Mouse (Mus musculus) liver, embryonic 15.5 days (tissue): Measurements from ENCODE around the gene Fnbp1. TPM values are rescaled to one million over a fixed set of nuclear protein-coding genes. Genes with fewer than 3 reads are reported as not detected.

ENCODE experiments used
- ATAC-seq: fragments of 200-750 bp; cut with Nextera tagmentation; 2 replicates; pipeline ENCODE4 v1.8.0; 2017; ENCODE audit warnings: moderate number of reproducible peaks, mild to moderate bottlenecking, moderate library complexity; ENCODE audit not compliant: insufficient read depth
- H3K27ac ChIP-seq: fragments of 300-500 bp; sonication (generic); replicated peaks from 2 replicates; pipeline ENCODE4 v1.5.1; 2015; ENCODE audit warnings: mild to moderate bottlenecking, inconsistent platforms
- H3K27me3 ChIP-seq: fragments of 300-500 bp; sonication (generic); 2 replicates; pipeline ENCODE4 v1.6.1; 2015; ENCODE audit warnings: mild to moderate bottlenecking, inconsistent platforms
- H3K36me3 ChIP-seq: fragments of 300-500 bp; sonication (generic); replicated peaks from 2 replicates; pipeline ENCODE4 v1.6.1; 2015; ENCODE audit warnings: moderate library complexity, mild to moderate bottlenecking, inconsistent platforms
- H3K4me1 ChIP-seq: fragments of 300-500 bp; sonication (generic); replicated peaks from 2 replicates; pipeline ENCODE4 v1.6.1; 2015; ENCODE audit warnings: inconsistent platforms
- H3K4me2 ChIP-seq: fragments of 300-500 bp; sonication (generic); 2 replicates; pipeline ENCODE4 v1.6.1; 2015; ENCODE audit warnings: moderate library complexity, mild to moderate bottlenecking, inconsistent platforms
- H3K4me3 ChIP-seq: fragments of 300-500 bp; sonication (generic); replicated peaks from 2 replicates; pipeline ENCODE4 v1.5.1; 2015; ENCODE audit warnings: mild to moderate bottlenecking, inconsistent platforms
- H3K9ac ChIP-seq: fragments of 300-500 bp; sonication (generic); 2 replicates; pipeline ENCODE4 v1.6.1; 2015; ENCODE audit warnings: moderate library complexity, mild to moderate bottlenecking, inconsistent platforms
- H3K9me3 ChIP-seq: fragments of 300-500 bp; sonication (generic); replicated peaks from 2 replicates; pipeline ENCODE4 v1.6.1; 2016; ENCODE audit warnings: inconsistent platforms
- WGBS: fragments of 180-500 bp; shearing (Covaris S2); methylation state at CpG from one replicate; pipeline ENCODE4 v1.1.7; 2015; ENCODE audit warnings: mixed read lengths; ENCODE audit not compliant: insufficient replicate concordance; 5-methylcytosine and 5-hydroxymethylcytosine counted together
- polyA plus RNA-seq: library from polyadenylated mRNA; unstranded; fragments of >200 nt; fragmentation: Nextera tagmentation; extraction: Ambion mirVana; gene quantifications from 2 replicates; pipeline ENCODE4 v1.2.1, GENCODE M21; 2015

Gene Fnbp1
- polyA plus RNA-seq, 1 experiment from 2014 or later, result 5.1 TPM

DNA sequence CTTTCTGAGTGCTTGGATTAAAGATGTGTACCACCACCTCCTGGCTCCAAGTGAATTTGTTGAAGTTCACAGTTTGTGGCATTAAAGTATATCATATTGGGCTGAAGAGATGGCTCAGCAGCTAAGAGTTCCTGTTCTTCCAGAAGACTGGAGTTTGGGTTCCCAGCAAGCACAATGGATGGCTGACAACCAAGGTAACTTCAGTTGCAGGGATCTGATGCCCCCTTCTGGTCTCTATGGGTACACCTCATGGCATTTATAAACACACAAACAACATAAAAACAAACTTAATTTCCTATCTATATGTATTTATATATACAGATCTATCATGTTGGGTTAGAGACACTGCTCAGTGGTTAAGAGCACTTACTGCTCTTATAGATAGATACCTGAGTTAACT, 9.0 kb upstream of the Fnbp1 start:
- no peak overlapping the region for H3K9ac ChIP-seq
- no peaks in the 10 kb centered on the region for H3K27me3 ChIP-seq
- no peak overlapping the region for H3K4me2 ChIP-seq
- H3K9me3 ChIP-seq, result no peaks in the 10 kb centered on the region
- ATAC-seq, result no peak
- no peak overlapping the region for H3K4me3 ChIP-seq
- 0 out of 2 replicates have a peak, but pooled peaks cover 7% of the 10 kb centered on the region for H3K36me3 ChIP-seq
- H3K4me1 ChIP-seq, result peaks cover 29% of the 10 kb centered on the region
- no peak overlapping the region for H3K27ac ChIP-seq

- Histone ChIP-seq H3K4me2 (no peak overlapping the region), H3K9ac (no peak overlapping the region), H3K27ac (no peak overlapping the region), H3K9me3 (no peaks in the 10 kb centered on the region), H3K4me1 (peaks cover 22% of the 10 kb centered on the region), H3K27me3 (0 out of 2 replicates have a peak, but pooled peaks cover 8% of the 10 kb centered on the region), H3K4me3 (no peak overlapping the region), H3K36me3 (0 out of 2 replicates have a peak, but pooled peaks cover 7% of the 10 kb centered on the region)
- ATAC-seq, result no peak
- WGBS, result 64% methylated on average over 7 of the region's 7 CpGs
Measured at GRCm38 (mm10) chr2:31147054-31147453, 5.2 kb upstream of the Fnbp1 start.

- no peak for ATAC-seq
- Histone ChIP-seq H3K9ac (no peak overlapping the region), H3K4me3 (no peak overlapping the region), H3K4me1 (peaks cover 36% of the 10 kb centered on the region), H3K27ac (no peak overlapping the region), H3K9me3 (no peaks in the 10 kb centered on the region), H3K36me3 (0 out of 2 replicates have a peak, but pooled peaks cover 4% of the 10 kb centered on the region), H3K4me2 (no peak overlapping the region), H3K27me3 (peaks cover 28% of the 10 kb centered on the region)
- WGBS, result 28% methylated on average over 1 of the region's 1 CpGs
Measured at GRCm38 (mm10) chr2:31144901-31145300, 3.1 kb upstream of the Fnbp1 start.

GRCm38 (mm10) chr2:31143768-31144695, 2.2 kb upstream of the Fnbp1 start:
- peaks cover 37% of the 10 kb centered on the region for H3K4me1 ChIP-seq
- H3K27me3 ChIP-seq, result peaks cover 28% of the 10 kb centered on the region
- WGBS, result 14% methylated on average over 16 of the region's 16 CpGs
- no peaks in the 10 kb centered on the region for H3K9me3 ChIP-seq
- no peak for ATAC-seq
- 0 out of 2 replicates have a peak, but pooled peaks cover 4% of the 10 kb centered on the region for H3K36me3 ChIP-seq
- H3K27ac ChIP-seq, result peak overlapping the region; percentile 68
- H3K4me3 ChIP-seq, result peak overlapping the region; percentile 14
- no peak overlapping the region for H3K9ac ChIP-seq
- peak overlapping the region; percentile 38 for H3K4me2 ChIP-seq

DNA sequence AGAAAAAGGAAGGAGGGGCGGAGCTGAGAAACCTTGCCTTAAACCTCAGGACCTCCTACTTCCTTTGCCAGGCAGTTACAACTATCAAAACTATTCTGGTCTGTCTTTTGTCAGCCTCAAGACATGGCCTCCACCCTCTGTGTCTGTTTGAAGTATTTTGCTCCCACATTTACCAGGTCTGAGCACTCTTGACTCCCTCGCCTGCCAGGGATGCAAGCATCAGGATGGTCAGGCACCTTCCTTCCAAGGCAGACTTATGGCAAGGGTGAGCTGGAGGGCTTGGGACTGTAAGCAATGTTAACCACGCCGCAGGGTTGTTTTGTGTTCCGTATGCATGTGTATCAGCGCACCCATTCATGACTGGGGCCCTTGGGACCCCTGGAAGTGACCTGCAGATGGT, 1.5 kb upstream of the Fnbp1 start:
- WGBS, result 17% methylated on average over 6 of the region's 6 CpGs
- Histone ChIP-seq H3K4me3 (peak overlapping the region; percentile 14), H3K9me3 (no peaks in the 10 kb centered on the region), H3K27ac (peak overlapping the region; percentile 68), H3K4me2 (peak overlapping the region; percentile 38), H3K9ac (no peak overlapping the region), H3K27me3 (peaks cover 28% of the 10 kb centered on the region), H3K36me3 (0 out of 2 replicates have a peak, but pooled peaks cover 4% of the 10 kb centered on the region), H3K4me1 (peaks cover 40% of the 10 kb centered on the region)
- no peak for ATAC-seq

- no peaks in the 10 kb centered on the region for H3K9me3 ChIP-seq
- no peak overlapping the region; the same call in 1 of the 2 replicates for H3K9ac ChIP-seq
- peaks cover 40% of the 10 kb centered on the region for H3K4me1 ChIP-seq
- WGBS, result 36% methylated on average over 3 of the region's 3 CpGs
- H3K4me2 ChIP-seq, result peak overlapping the region; percentile 96
- 0 out of 2 replicates have a peak overlapping the region, but pooled peaks have one; percentile 7 for H3K27ac ChIP-seq
- H3K36me3 ChIP-seq, result 0 out of 2 replicates have a peak, but pooled peaks cover 4% of the 10 kb centered on the region
- no peak for ATAC-seq
- peaks cover 28% of the 10 kb centered on the region for H3K27me3 ChIP-seq
- peak overlapping the region; percentile 73 for H3K4me3 ChIP-seq
Measured at GRCm38 (mm10) chr2:31142505-31142904, 697 bp upstream of the Fnbp1 start.

DNA sequence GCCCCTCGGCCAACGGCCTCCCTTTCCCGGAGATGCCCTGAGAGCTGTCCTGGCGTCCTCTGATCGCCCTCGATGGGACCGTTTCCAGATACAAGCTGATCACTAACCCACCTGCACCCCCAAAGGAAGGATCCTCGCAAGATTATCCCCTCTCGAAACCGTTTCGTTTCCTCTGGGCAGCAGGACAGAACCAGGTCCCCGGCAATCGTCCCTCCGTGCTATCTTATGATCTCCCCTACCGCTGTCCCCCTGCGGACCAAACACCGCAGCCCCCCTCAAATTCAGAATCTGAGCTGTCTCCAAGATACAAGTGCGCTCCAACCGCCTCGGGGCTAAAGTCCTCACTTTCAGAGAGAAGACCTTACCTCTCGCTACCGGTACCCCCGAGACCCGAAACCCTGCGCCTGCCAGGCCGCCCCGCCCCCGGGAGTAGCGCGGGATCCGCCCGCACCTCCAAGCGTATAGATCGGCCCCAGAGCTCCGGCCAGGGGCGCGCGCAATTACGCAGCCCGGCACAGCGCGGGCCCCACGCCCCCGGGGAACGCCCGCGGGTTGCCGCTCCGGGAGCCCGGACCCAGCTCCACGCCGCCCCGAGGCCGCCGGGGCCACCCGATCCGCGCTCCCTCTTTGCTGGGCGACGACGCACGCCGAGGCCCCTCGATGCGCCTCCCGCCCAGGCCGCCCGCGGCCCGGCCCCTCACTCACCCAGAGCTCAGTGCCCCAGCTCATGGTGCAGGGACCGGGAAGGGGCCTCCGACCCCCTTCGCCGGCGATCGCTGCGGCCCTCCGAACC, 538 bp downstream of the Fnbp1 start:
- Histone ChIP-seq H3K27ac (peak overlapping the region; percentile 62; the same call in 1 of the 2 replicates), H3K27me3 (peaks cover 28% of the 10 kb centered on the region), H3K9ac (peak overlapping the region; percentile 73), H3K4me3 (peak overlapping the region; percentile 73), H3K36me3 (0 out of 2 replicates have a peak, but pooled peaks cover under 1% of the 10 kb centered on the region), H3K4me2 (peak overlapping the region; percentile 96), H3K9me3 (no peaks in the 10 kb centered on the region), H3K4me1 (peaks cover 49% of the 10 kb centered on the region)
- WGBS, result 1% methylated on average over 78 of the region's 78 CpGs
- peak; percentile 49 for ATAC-seq

DNA sequence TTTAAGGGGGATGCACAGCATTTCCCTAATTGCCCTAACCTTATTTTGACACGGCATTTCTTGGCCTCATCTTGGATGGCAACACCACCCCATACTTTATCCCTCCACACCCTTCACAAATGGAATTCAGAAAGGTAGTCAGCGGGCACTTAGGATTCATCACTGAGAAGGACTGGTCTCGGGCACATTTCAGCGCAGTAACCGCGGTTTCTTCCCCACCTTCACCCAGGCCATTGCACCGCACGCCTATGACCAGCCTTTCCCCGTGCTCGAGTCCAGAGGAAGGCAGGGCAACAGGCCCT, 1.1 kb downstream of the Fnbp1 start:
- H3K4me1 ChIP-seq, result peaks cover 55% of the 10 kb centered on the region
- H3K9ac ChIP-seq, result peak overlapping the region; percentile 73
- H3K9me3 ChIP-seq, result no peaks in the 10 kb centered on the region
- no peak for ATAC-seq
- H3K27me3 ChIP-seq, result peaks cover 28% of the 10 kb centered on the region
- H3K4me3 ChIP-seq, result peak overlapping the region; percentile 73
- WGBS, result 5% methylated on average over 10 of the region's 10 CpGs
- peak overlapping the region; percentile 96 for H3K4me2 ChIP-seq
- no peak overlapping the region for H3K27ac ChIP-seq
- H3K36me3 ChIP-seq, result no peaks in the 10 kb centered on the region

DNA sequence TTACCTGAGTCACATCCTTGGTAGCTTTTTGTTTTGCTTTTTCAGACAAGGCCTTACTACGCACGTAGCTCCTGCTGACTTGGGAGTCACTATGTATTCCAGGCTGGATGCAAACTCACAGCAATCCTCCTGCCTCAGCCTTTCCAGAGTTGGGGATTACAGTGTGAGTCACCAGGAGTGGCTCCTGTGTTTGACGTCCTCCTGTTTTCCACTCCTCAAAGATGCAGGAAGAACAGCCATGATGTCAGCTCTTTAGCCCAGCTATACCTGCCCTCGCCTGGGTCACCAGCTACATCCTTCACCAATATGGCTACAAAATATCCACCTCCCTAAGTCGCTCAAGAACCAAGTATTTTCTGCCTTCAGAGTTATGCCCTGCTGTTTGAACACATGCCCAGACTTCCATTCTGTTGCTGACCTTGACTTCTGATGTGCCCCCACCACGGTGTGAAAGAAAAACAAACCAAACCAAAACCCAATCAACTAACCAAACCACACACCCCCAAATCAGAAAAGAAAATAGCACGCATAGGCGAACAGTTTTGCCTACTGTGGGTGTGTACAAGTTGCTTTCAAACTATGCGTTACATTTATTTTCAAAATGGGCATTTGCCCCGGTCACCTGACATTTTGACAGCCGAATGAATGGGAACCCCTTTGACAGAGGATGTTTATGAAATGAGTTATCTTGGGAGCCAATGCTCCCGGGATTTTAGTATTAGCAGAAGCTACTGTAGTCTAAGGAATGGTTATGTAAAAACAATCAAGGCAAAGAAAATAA, 1.6 kb downstream of the Fnbp1 start:
- Histone ChIP-seq H3K4me3 (peak overlapping the region; percentile 73), H3K27me3 (peaks cover 28% of the 10 kb centered on the region), H3K36me3 (no peaks in the 10 kb centered on the region), H3K27ac (no peak overlapping the region), H3K4me1 (peaks cover 60% of the 10 kb centered on the region), H3K9me3 (no peaks in the 10 kb centered on the region), H3K9ac (0 out of 2 replicates have a peak overlapping the region, but pooled peaks have one; percentile 73), H3K4me2 (peak overlapping the region; percentile 96)
- WGBS, result 49% methylated on average over 12 of the region's 12 CpGs
- ATAC-seq, result no peak

- Histone ChIP-seq H3K4me2 (no peak overlapping the region), H3K36me3 (no peaks in the 10 kb centered on the region), H3K27ac (no peak overlapping the region), H3K9ac (no peak overlapping the region), H3K27me3 (peaks cover 28% of the 10 kb centered on the region), H3K4me1 (peaks cover 58% of the 10 kb centered on the region), H3K9me3 (no peaks in the 10 kb centered on the region), H3K4me3 (no peak overlapping the region)
- 48% methylated on average over 10 of the region's 10 CpGs for WGBS
- ATAC-seq, result no peak
Measured at GRCm38 (mm10) chr2:31139174-31139632, 2.6 kb downstream of the Fnbp1 start.
